Mouse (Mus musculus): ENCODE results near the gene Mogs.
A peak's percentile ranks its signal among the peaks of the same experiment; 100 is the strongest.

Mogs gene

GRCm38 (mm10) chr6:83124851-83125312 lies 9.6 kb downstream of the Mogs start:
- peak; percentile 89 for DNase-seq

GRCm38 (mm10) chr6:83125331-83125730 lies 10.0 kb downstream of the Mogs start, which contains the start of gene Ino80b:
Gene Ino80b, minus strand, starts transcription at chr6:83125431.
- DNase-seq, result no peak

GRCm38 (mm10) chr6:83127419-83127818 lies 12.1 kb downstream of the Mogs start:
- no peak for DNase-seq

GRCm38 (mm10) chr6:83131469-83132034 lies 16.3 kb downstream of the Mogs start:
- no peak for DNase-seq

- DNase-seq, result no peak
Observed at GRCm38 (mm10) chr6:83132176-83132919, 17.1 kb downstream of the Mogs start.

- no peak for DNase-seq
Observed at GRCm38 (mm10) chr6:83134226-83134625, 18.9 kb downstream of the Mogs start.

- no peak for DNase-seq
Observed at GRCm38 (mm10) chr6:83134951-83135513, 19.7 kb downstream of the Mogs start, which contains the start of gene Rtkn. Gene Rtkn, plus strand, starts transcription at chr6:83135463.

- DNase-seq, result no peak
Observed at GRCm38 (mm10) chr6:83135571-83136161, 20.4 kb downstream of the Mogs start.

- no peak for DNase-seq
Observed at GRCm38 (mm10) chr6:83136291-83136880, 21.1 kb downstream of the Mogs start.

- DNase-seq, result no peak
Observed at GRCm38 (mm10) chr6:83136881-83137575, 21.7 kb downstream of the Mogs start.

- DNase-seq, result no peak
Observed at GRCm38 (mm10) chr6:83137576-83137950, 22.3 kb downstream of the Mogs start.

- no peak for DNase-seq
Observed at GRCm38 (mm10) chr6:83138056-83138455, 22.8 kb downstream of the Mogs start.

- DNase-seq, result no peak
Observed at GRCm38 (mm10) chr6:83140044-83140443, 24.7 kb downstream of the Mogs start.

GRCm38 (mm10) chr6:83141636-83142035 lies 26.3 kb downstream of the Mogs start:
- DNase-seq, result no peak

GRCm38 (mm10) chr6:83142211-83142731 lies 27.0 kb downstream of the Mogs start:
- DNase-seq, result peak; percentile 76

- DNase-seq, result no peak
Observed at GRCm38 (mm10) chr6:83142886-83143285, 27.6 kb downstream of the Mogs start.

GRCm38 (mm10) chr6:83145209-83145608 lies 29.9 kb downstream of the Mogs start:
- no peak for DNase-seq

- DNase-seq, result no peak
Observed at GRCm38 (mm10) chr6:83145805-83146204, 30.5 kb downstream of the Mogs start.

GRCm38 (mm10) chr6:83147280-83147679 lies 32.0 kb downstream of the Mogs start:
- DNase-seq, result no peak

- no peak for DNase-seq
Observed at GRCm38 (mm10) chr6:83151721-83152120, 36.4 kb downstream of the Mogs start.

- DNase-seq, result no peak
Observed at GRCm38 (mm10) chr6:83153038-83153437, 37.7 kb downstream of the Mogs start.

- no peak for DNase-seq
Observed at GRCm38 (mm10) chr6:83153485-83153884, 38.2 kb downstream of the Mogs start.
